Mouse (Mus musculus) liver, adult 2 months (tissue): ENCODE results near the gene Hist2h2be.

Source experiments
- CTCF ChIP-seq: fragments of 200-500 bp; IDR thresholded peaks from 2 replicates; pipeline ENCODE4 v1.5.1; 2011; ENCODE audit warnings: low read depth, low read length, control low read depth
- POLR2A ChIP-seq: fragments of 200-500 bp; IDR thresholded peaks from 2 replicates; pipeline ENCODE4 v1.6.1; 2011; ENCODE audit warnings: low read length, control low read depth; ENCODE audit not compliant: insufficient read depth; ENCODE audit errors: extremely low read depth

DNA sequence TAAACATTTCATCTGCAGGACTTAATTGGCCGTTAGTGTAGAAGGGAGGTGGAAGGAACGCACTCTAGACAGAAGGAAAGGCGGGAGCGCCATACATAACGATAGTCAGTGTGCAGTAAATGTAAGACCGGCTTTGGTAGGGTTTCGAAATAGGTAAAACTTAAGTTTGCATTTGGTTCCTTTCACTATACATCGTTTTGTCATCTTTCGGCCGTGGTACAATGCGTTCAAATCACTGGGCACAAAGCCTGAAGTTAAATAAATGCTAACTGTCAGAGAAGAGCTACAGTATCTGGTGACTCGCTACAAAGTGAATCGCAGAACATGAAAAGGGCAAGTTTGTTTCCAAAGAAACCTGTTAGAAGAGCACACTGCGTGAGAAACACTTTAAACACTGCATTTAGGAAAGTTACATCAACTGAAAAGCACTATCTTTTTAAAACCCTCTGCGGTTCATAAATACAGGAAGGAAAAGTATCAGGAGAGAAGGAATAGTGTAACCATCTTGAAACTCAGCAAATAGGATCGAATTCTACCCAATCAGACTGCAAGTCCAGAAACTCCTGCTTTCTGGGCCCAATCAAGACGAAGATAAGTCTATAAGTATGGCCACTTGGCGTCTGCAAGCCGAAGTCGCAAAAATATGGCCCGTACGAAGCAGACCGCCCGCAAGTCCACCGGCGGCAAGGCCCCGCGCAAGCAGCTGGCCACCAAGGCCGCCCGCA lies 47.3 kb downstream of the Hist2h2be start, which contains the start of gene Hist2h3b:
- TF ChIP-seq POLR2A, result peak; percentile 92
- no peak for TF ChIP-seq CTCF
